Mouse (Mus musculus): Measurements from ENCODE around the gene Cmya5. TPM values are rescaled to one million over a fixed set of nuclear protein-coding genes. Genes with fewer than 3 reads are reported as not detected.

Cmya5 gene
- polyA plus RNA-seq, 2 experiments, result 0.01 TPM

DNA sequence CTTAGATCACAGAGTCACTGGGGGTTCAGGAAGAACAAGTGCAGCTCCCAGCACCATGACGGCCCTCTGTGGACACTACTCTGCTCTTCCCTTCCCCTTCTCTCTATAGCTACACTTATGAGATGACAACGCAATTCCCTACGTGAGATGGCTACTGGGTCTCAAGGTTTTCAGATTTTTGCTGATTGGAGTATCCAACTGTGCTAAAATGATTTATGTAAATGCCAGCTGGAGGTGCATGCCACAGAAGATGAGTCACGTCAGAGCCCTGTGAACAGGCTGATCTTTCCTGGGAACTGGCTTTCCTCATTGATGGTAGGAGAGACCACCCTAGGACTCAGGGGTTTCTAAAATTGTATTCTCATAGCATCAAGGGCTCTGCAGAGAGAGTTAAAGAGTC, 83.2 kb downstream of the Cmya5 start:
- DNase-seq (ENCODE audit: low read depth in 3 of 3, low spot score in 3 of 3) (no peak), ATAC-seq (ENCODE audit: insufficient read depth) (no peak)
- H3K4me2 ChIP-seq (ENCODE audit: low read depth), result no peak overlapping the region
- H3K27me3 ChIP-seq (ENCODE audit: control insufficient read depth, insufficient read depth, low read length), result no peaks in the 10 kb centered on the region
- H3K4me1 ChIP-seq (replicated peaks; ENCODE audit: control insufficient read depth in 2 of 2, insufficient read depth in 2 of 2, low read length in 1 of 2), result no peaks in the 10 kb centered on the region
- H3K9ac ChIP-seq (replicated peaks), result no peak overlapping the region
- no peaks in the 10 kb centered on the region for H3K9me3 ChIP-seq (ENCODE audit: control insufficient read depth, low read length)
- TF ChIP-seq CTCF (IDR thresholded peaks at IDR 0.05; ENCODE audit: low read depth), result no peak
- no peak for TF ChIP-seq EP300 (IDR thresholded peaks at IDR 0.05; ENCODE audit: low read depth)
- H3K36me3 ChIP-seq (replicated peaks; ENCODE audit: control insufficient read depth, insufficient read depth, low read depth), result no peaks in the 10 kb centered on the region
- no peak overlapping the region for H3K4me3 ChIP-seq (ENCODE audit: insufficient read depth in 1 of 2, low read depth in 2 of 2, low read length in 2 of 2)
- H3K27ac ChIP-seq, result no peak overlapping the region
- WGBS (ENCODE audit: insufficient replicate concordance), result 59% methylated on average over 4 of the region's 4 CpGs

- no peak overlapping the region for H3K9ac ChIP-seq (replicated peaks)
- no peaks in the 10 kb centered on the region for H3K27me3 ChIP-seq (ENCODE audit: control insufficient read depth, insufficient read depth, low read length)
- ATAC-seq (ENCODE audit: insufficient read depth), result no peak
- H3K4me3 ChIP-seq (ENCODE audit: insufficient read depth in 1 of 2, low read depth in 2 of 2, low read length in 2 of 2), result no peak overlapping the region
- no peak for TF ChIP-seq EP300 (IDR thresholded peaks at IDR 0.05; ENCODE audit: low read depth)
- TF ChIP-seq CTCF (IDR thresholded peaks at IDR 0.05; ENCODE audit: low read depth), result no peak
- no peaks in the 10 kb centered on the region for H3K9me3 ChIP-seq (ENCODE audit: control insufficient read depth, low read length)
- H3K4me1 ChIP-seq (replicated peaks; ENCODE audit: control insufficient read depth in 2 of 2, insufficient read depth in 2 of 2, low read length in 1 of 2), result no peaks in the 10 kb centered on the region
- no peak overlapping the region for H3K27ac ChIP-seq
- H3K36me3 ChIP-seq (replicated peaks; ENCODE audit: control insufficient read depth, insufficient read depth, low read depth), result no peaks in the 10 kb centered on the region
- H3K4me2 ChIP-seq (ENCODE audit: low read depth), result no peak overlapping the region
- WGBS (ENCODE audit: insufficient replicate concordance), result 68% methylated on average over 3 of the region's 3 CpGs
- DNase-seq (ENCODE audit: low read depth in 3 of 3, low spot score in 3 of 3), result no peak
Observed at GRCm38 (mm10) chr13:93060437-93060836, 84.1 kb downstream of the Cmya5 start.

- no peak overlapping the region for H3K27ac ChIP-seq
- WGBS (ENCODE audit: insufficient replicate concordance), result 51% methylated on average over 5 of the region's 5 CpGs
- no peak overlapping the region for H3K4me3 ChIP-seq (ENCODE audit: insufficient read depth in 1 of 2, low read depth in 2 of 2, low read length in 2 of 2)
- DNase-seq (ENCODE audit: low read depth in 3 of 3, low spot score in 3 of 3), result no peak
- no peak overlapping the region for H3K4me2 ChIP-seq (ENCODE audit: low read depth)
- H3K4me1 ChIP-seq (replicated peaks; ENCODE audit: control insufficient read depth in 2 of 2, insufficient read depth in 2 of 2, low read length in 1 of 2), result no peaks in the 10 kb centered on the region
- ATAC-seq (ENCODE audit: insufficient read depth), result no peak
- H3K27me3 ChIP-seq (ENCODE audit: control insufficient read depth, insufficient read depth, low read length), result no peaks in the 10 kb centered on the region
- H3K9me3 ChIP-seq (ENCODE audit: control insufficient read depth, low read length), result no peaks in the 10 kb centered on the region
- no peak overlapping the region for H3K9ac ChIP-seq (replicated peaks)
- no peaks in the 10 kb centered on the region for H3K36me3 ChIP-seq (replicated peaks; ENCODE audit: control insufficient read depth, insufficient read depth, low read depth)
- TF ChIP-seq EP300 (IDR thresholded peaks at IDR 0.05; ENCODE audit: low read depth), result no peak
- TF ChIP-seq CTCF (IDR thresholded peaks at IDR 0.05; ENCODE audit: low read depth), result no peak
Observed at GRCm38 (mm10) chr13:93058551-93059011, 85.9 kb downstream of the Cmya5 start.

GRCm38 (mm10) chr13:93057492-93058260, 86.8 kb downstream of the Cmya5 start:
- no peak overlapping the region for H3K4me3 ChIP-seq (ENCODE audit: insufficient read depth in 1 of 2, low read depth in 2 of 2, low read length in 2 of 2)
- ATAC-seq (ENCODE audit: insufficient read depth), result no peak
- no peak for DNase-seq (ENCODE audit: low read depth in 3 of 3, low spot score in 3 of 3)
- WGBS (ENCODE audit: insufficient replicate concordance), result 77% methylated on average over 7 of the region's 7 CpGs
- H3K4me1 ChIP-seq (replicated peaks; ENCODE audit: control insufficient read depth in 2 of 2, insufficient read depth in 2 of 2, low read length in 1 of 2), result no peaks in the 10 kb centered on the region
- no peak overlapping the region for H3K27ac ChIP-seq
- no peaks in the 10 kb centered on the region for H3K36me3 ChIP-seq (replicated peaks; ENCODE audit: control insufficient read depth, insufficient read depth, low read depth)
- H3K27me3 ChIP-seq (ENCODE audit: control insufficient read depth, insufficient read depth, low read length), result no peaks in the 10 kb centered on the region
- H3K4me2 ChIP-seq (ENCODE audit: low read depth), result no peak overlapping the region
- TF ChIP-seq CTCF (IDR thresholded peaks at IDR 0.05; ENCODE audit: low read depth) (no peak), EP300 (IDR thresholded peaks at IDR 0.05; ENCODE audit: low read depth) (no peak)
- no peaks in the 10 kb centered on the region for H3K9me3 ChIP-seq (ENCODE audit: control insufficient read depth, low read length)
- H3K9ac ChIP-seq (replicated peaks), result no peak overlapping the region

GRCm38 (mm10) chr13:93056091-93056490, 88.4 kb downstream of the Cmya5 start:
- Histone ChIP-seq H3K9me3 (ENCODE audit: control insufficient read depth, low read length) (no peaks in the 10 kb centered on the region), H3K27me3 (ENCODE audit: control insufficient read depth, insufficient read depth, low read length) (no peaks in the 10 kb centered on the region), H3K4me1 (replicated peaks; ENCODE audit: control insufficient read depth in 2 of 2, insufficient read depth in 2 of 2, low read length in 1 of 2) (no peaks in the 10 kb centered on the region), H3K36me3 (replicated peaks; ENCODE audit: control insufficient read depth, insufficient read depth, low read depth) (no peaks in the 10 kb centered on the region), H3K4me3 (ENCODE audit: insufficient read depth in 1 of 2, low read depth in 2 of 2, low read length in 2 of 2) (no peak overlapping the region), H3K27ac (no peak overlapping the region), H3K4me2 (ENCODE audit: low read depth) (no peak overlapping the region), H3K9ac (replicated peaks) (no peak overlapping the region)
- ATAC-seq (ENCODE audit: insufficient read depth) (no peak), DNase-seq (ENCODE audit: low read depth in 3 of 3, low spot score in 3 of 3) (no peak)
- whole genome bisulfite sequencing (ENCODE audit: insufficient replicate concordance), result 55% methylated on average over 1 of the region's 1 CpGs
- TF ChIP-seq CTCF (IDR thresholded peaks at IDR 0.05; ENCODE audit: low read depth) (no peak), EP300 (IDR thresholded peaks at IDR 0.05; ENCODE audit: low read depth) (no peak)

Measured in liver, embryonic 14.5 days (tissue).